Mouse (Mus musculus) embryonic facial prominence, embryonic 14.5 days (tissue): Measurements from ENCODE around the gene Gtpbp1. TPM values are rescaled to one million over a fixed set of nuclear protein-coding genes. Genes with fewer than 3 reads are reported as not detected.

Experiments
- ATAC-seq: fragments of 200-750 bp; cut with Nextera tagmentation; 2 replicates; pipeline ENCODE4 v1.8.0; 2017; ENCODE audit warnings: low read depth, moderate number of reproducible peaks, moderate TSS enrichment
- DNase-seq: peaks from one replicate; pipeline ENCODE4 v3.0.0-alpha.2; 2015; ENCODE audit warnings: low spot score
- H3K27ac ChIP-seq: fragments of 300-500 bp; sonication (generic); replicated peaks from 2 replicates; pipeline ENCODE4 v1.5.1; 2014; ENCODE audit warnings: low read depth, mild to moderate bottlenecking, low read length, moderate library complexity
- H3K27me3 ChIP-seq: fragments of 300-500 bp; sonication (generic); replicated peaks from 2 replicates; pipeline ENCODE4 v1.6.1; 2014; ENCODE audit warnings: low read length; ENCODE audit not compliant: control insufficient read depth, insufficient read depth
- H3K36me3 ChIP-seq: fragments of 300-500 bp; sonication (generic); 2 replicates; pipeline ENCODE4 v1.6.1; 2014; ENCODE audit warnings: low read length, mixed read lengths; ENCODE audit not compliant: control insufficient read depth, insufficient read depth
- H3K4me1 ChIP-seq: fragments of 300-500 bp; sonication (generic); 2 replicates; pipeline ENCODE4 v1.6.1; 2014; ENCODE audit warnings: antibody characterized with exemption, low read length; ENCODE audit not compliant: control insufficient read depth, insufficient read depth
- H3K4me2 ChIP-seq: fragments of 300-500 bp; sonication (generic); 2 replicates; pipeline ENCODE4 v1.6.1; 2014; ENCODE audit warnings: low read depth, mild to moderate bottlenecking, low read length, moderate library complexity, mixed read lengths
- H3K4me3 ChIP-seq: fragments of 300-500 bp; sonication (generic); 2 replicates; pipeline ENCODE4 v1.5.1; 2014; ENCODE audit warnings: low read depth, mild to moderate bottlenecking, low read length
- H3K9ac ChIP-seq: fragments of 300-500 bp; sonication (generic); 2 replicates; pipeline ENCODE4 v1.6.1; 2014; ENCODE audit warnings: low read depth, mild to moderate bottlenecking, low read length, moderate library complexity, mixed read lengths
- H3K9me3 ChIP-seq: fragments of 300-500 bp; sonication (generic); 2 replicates; pipeline ENCODE4 v1.6.1; 2016; ENCODE audit warnings: low read length; ENCODE audit not compliant: control insufficient read depth
- WGBS: fragments of 180-500 bp; shearing (Covaris S2); extraction: QIAGEN DNeasy Blood & Tissue Kit; methylation state at CpG from one replicate; pipeline ENCODE4 v1.1.7; 2014; 5-methylcytosine and 5-hydroxymethylcytosine counted together
- polyA plus RNA-seq: library from polyadenylated mRNA; unstranded; fragments of >200 nt; fragmentation: Nextera tagmentation; extraction: Ambion mirVana; gene quantifications from 2 replicates; pipeline ENCODE4 v1.2.1, GENCODE M21; 2014

Gtpbp1 gene
- polyA plus RNA-seq, 1 experiment from 2014 or later, result 27.2 TPM

GRCm38 (mm10) chr15:79755977-79756625 is 65.5 kb downstream of the Gtpbp1 start:
- no peak for ATAC-seq
- no peak overlapping the region for H3K9ac ChIP-seq
- no peak overlapping the region for H3K4me3 ChIP-seq
- 0 out of 2 replicates have a peak, but pooled peaks cover 3% of the 10 kb centered on the region for H3K36me3 ChIP-seq
- 63% methylated on average over 8 of the region's 8 CpGs for WGBS
- H3K27ac ChIP-seq, result peak overlapping the region; percentile 33; the same call in 1 of the 2 replicates
- H3K4me1 ChIP-seq, result peaks cover 4% of the 10 kb centered on the region; the same call in 1 of the 2 replicates
- peak; percentile 54 for DNase-seq
- no peak overlapping the region for H3K4me2 ChIP-seq
- H3K27me3 ChIP-seq, result no peaks in the 10 kb centered on the region
- H3K9me3 ChIP-seq, result no peaks in the 10 kb centered on the region

GRCm38 (mm10) chr15:79757118-79757517 is 66.5 kb downstream of the Gtpbp1 start:
- H3K9me3 ChIP-seq, result no peaks in the 10 kb centered on the region
- ATAC-seq (no peak), DNase-seq (no peak)
- peaks cover 9% of the 10 kb centered on the region; the same call in 1 of the 2 replicates for H3K36me3 ChIP-seq
- 89% methylated on average over 3 of the region's 3 CpGs for WGBS
- no peak overlapping the region for H3K4me3 ChIP-seq
- H3K4me1 ChIP-seq, result peaks cover 4% of the 10 kb centered on the region; the same call in 1 of the 2 replicates
- H3K4me2 ChIP-seq, result no peak overlapping the region
- no peak overlapping the region for H3K27ac ChIP-seq
- no peak overlapping the region for H3K9ac ChIP-seq
- no peaks in the 10 kb centered on the region for H3K27me3 ChIP-seq

- Histone ChIP-seq H3K4me1 (peaks cover 4% of the 10 kb centered on the region; the same call in 1 of the 2 replicates), H3K4me2 (no peak overlapping the region), H3K36me3 (peaks cover 34% of the 10 kb centered on the region), H3K4me3 (no peak overlapping the region), H3K27ac (no peak overlapping the region), H3K9me3 (no peaks in the 10 kb centered on the region), H3K27me3 (no peaks in the 10 kb centered on the region), H3K9ac (no peak overlapping the region)
- DNase-seq (no peak), ATAC-seq (no peak)
- WGBS, result 92% methylated on average over 6 of the region's 6 CpGs
Observed at GRCm38 (mm10) chr15:79760956-79761355, 70.3 kb downstream of the Gtpbp1 start.

GRCm38 (mm10) chr15:79763001-79763400 is 72.4 kb downstream of the Gtpbp1 start:
- Histone ChIP-seq H3K4me1 (no peaks in the 10 kb centered on the region), H3K36me3 (peaks cover 34% of the 10 kb centered on the region), H3K27ac (no peak overlapping the region), H3K27me3 (no peaks in the 10 kb centered on the region), H3K4me3 (no peak overlapping the region), H3K9me3 (no peaks in the 10 kb centered on the region), H3K4me2 (no peak overlapping the region), H3K9ac (no peak overlapping the region)
- no peak for DNase-seq
- WGBS, result 89% methylated on average over 9 of the region's 9 CpGs
- ATAC-seq, result no peak

GRCm38 (mm10) chr15:79763601-79764246 is 73.1 kb downstream of the Gtpbp1 start:
- H3K27ac ChIP-seq, result no peak overlapping the region
- H3K9me3 ChIP-seq, result no peaks in the 10 kb centered on the region
- DNase-seq (no peak), ATAC-seq (no peak)
- 87% methylated on average over 6 of the region's 7 CpGs for WGBS
- peaks cover 34% of the 10 kb centered on the region for H3K36me3 ChIP-seq
- no peaks in the 10 kb centered on the region for H3K27me3 ChIP-seq
- H3K9ac ChIP-seq, result no peak overlapping the region
- H3K4me1 ChIP-seq, result no peaks in the 10 kb centered on the region
- no peak overlapping the region for H3K4me2 ChIP-seq
- H3K4me3 ChIP-seq, result no peak overlapping the region

GRCm38 (mm10) chr15:79764539-79765267 is 74.1 kb downstream of the Gtpbp1 start:
- Histone ChIP-seq H3K9me3 (no peaks in the 10 kb centered on the region), H3K4me3 (no peak overlapping the region), H3K4me2 (no peak overlapping the region), H3K27me3 (no peaks in the 10 kb centered on the region), H3K9ac (no peak overlapping the region), H3K36me3 (peaks cover 34% of the 10 kb centered on the region), H3K27ac (no peak overlapping the region), H3K4me1 (no peaks in the 10 kb centered on the region)
- ATAC-seq (no peak), DNase-seq (no peak)
- WGBS, result 83% methylated on average over 11 of the region's 11 CpGs

GRCm38 (mm10) chr15:79765361-79765760 is 74.7 kb downstream of the Gtpbp1 start:
- Histone ChIP-seq H3K4me1 (no peaks in the 10 kb centered on the region), H3K9ac (no peak overlapping the region), H3K9me3 (no peaks in the 10 kb centered on the region), H3K27me3 (no peaks in the 10 kb centered on the region), H3K4me3 (no peak overlapping the region), H3K36me3 (peaks cover 34% of the 10 kb centered on the region), H3K4me2 (no peak overlapping the region), H3K27ac (no peak overlapping the region)
- ATAC-seq (no peak), DNase-seq (no peak)
- 79% methylated on average over 2 of the region's 2 CpGs for WGBS

GRCm38 (mm10) chr15:79766168-79766567 is 75.5 kb downstream of the Gtpbp1 start:
- Histone ChIP-seq H3K4me1 (no peaks in the 10 kb centered on the region), H3K27ac (no peak overlapping the region), H3K4me3 (no peak overlapping the region), H3K9me3 (no peaks in the 10 kb centered on the region), H3K9ac (no peak overlapping the region), H3K36me3 (peaks cover 31% of the 10 kb centered on the region), H3K27me3 (no peaks in the 10 kb centered on the region), H3K4me2 (no peak overlapping the region)
- no peak for ATAC-seq
- WGBS, result 73% methylated on average over 10 of the region's 10 CpGs
- no peak for DNase-seq
